Mouse (Mus musculus) Patski (cell line): ENCODE measurements at regions not wholly inside any gene's neighbourhood (a gene's known extent, or its start where the extent isn't known, plus 50 kb on each side); places are given as distances from the start of the nearest gene placed in this dataset.

ENCODE experiments used
- ATAC-seq: fragments of 100-300 bp; one replicate; pipeline ENCODE4 v1.8.0; 2021
- CTCF ChIA-PET: fragments of 350-600 bp; sonication (Branson Sonifier 250); formaldehyde crosslinking; loops from one replicate; lab custom pipeline; 2022; ENCODE audit warnings: inconsistent platforms; lab: Charles Lee
- POLR2A ChIA-PET: fragments of 350-600 bp; sonication (Branson Sonifier 250); formaldehyde crosslinking; loops from one replicate; lab custom pipeline; 2022; ENCODE audit warnings: antibody characterized with exemption, inconsistent platforms; lab: Charles Lee
- DNase-seq: peaks from one replicate; pipeline ENCODE4 v3.0.0-alpha.2; 2011; ENCODE audit warnings: low read depth, low spot score
- H3K27me3 ChIP-seq: fragments of 371-371 bp; one replicate; pipeline ENCODE4 v1.5.1; 2021
- CTCF ChIP-seq: fragments of 100-300 bp; IDR thresholded peaks from one replicate; pipeline ENCODE4 v1.5.1; 2021
- in situ Hi-C: fragments of 300-500 bp; cut with MboI; formaldehyde crosslinking; loops from 3 replicates; pipeline ENCODE4 v1.11.1; 2018; ENCODE audit warnings: low pct_unique_long_range_greater_than_20kb, mixed read lengths

DNA sequence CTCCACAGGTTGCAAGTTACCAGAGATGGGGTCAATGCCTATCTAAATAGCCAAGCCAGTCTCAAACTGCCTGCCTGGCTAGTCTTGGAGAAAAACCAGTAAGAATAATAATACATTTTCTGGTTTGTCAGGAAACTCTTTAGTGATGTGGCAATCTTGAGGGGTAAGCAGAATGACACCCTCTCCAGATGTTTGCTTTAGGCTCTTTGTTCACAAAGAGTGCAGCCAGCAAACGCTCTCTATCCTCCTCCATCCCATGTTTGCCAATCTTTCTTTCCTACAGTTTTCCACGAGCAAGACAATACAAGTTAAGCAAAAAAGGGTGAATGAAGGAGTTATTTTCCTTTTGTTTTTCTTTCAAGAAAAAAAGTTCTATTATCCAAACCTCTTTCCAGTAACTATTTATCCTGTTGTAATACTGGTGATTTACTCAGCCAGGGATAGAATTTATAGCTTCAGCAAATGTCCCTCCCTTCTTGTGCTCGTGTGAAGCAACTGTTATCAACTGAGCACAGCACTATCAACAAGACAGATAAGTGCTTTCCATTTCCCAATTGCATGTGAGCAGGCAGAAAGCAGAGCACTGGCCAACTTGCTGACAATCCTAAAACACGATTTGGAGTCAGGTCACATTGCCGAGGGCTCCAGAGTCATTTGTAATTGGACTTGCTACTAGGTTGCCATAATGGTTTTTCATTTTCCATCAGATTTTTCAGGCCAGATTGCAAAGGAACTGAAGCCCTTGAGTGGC, 873.5 kb downstream of the Rapgef2 start:
- in situ Hi-C loops = no loop called here
- ATAC-seq = no peak
- CTCF ChIA-PET = interaction anchor here (1.4 kb wide), 1 partner anchor 17 kb away, joined by 3 read pairs; no protein-coding TSS in a partner anchor
- H3K27me3 ChIP-seq = peaks cover 34% of the 10 kb centered on the region
- POLR2A ChIA-PET = no interaction called here
- no peak for TF ChIP-seq CTCF
- no peak for DNase-seq

GRCm38 (mm10) chr3:78411395-78411794, 874.9 kb downstream of the Rapgef2 start:
- ChIA-PET POLR2A (no interaction called here), CTCF (interaction anchor here (0.7 to 1.4 kb wide), 2 partner anchors 9 to 15 kb away, joined by 3 read pairs; no protein-coding TSS in a partner anchor)
- peaks cover 34% of the 10 kb centered on the region for H3K27me3 ChIP-seq
- no peak for TF ChIP-seq CTCF
- no peak for DNase-seq
- no peak for ATAC-seq
- in situ Hi-C loops = no loop called here

- H3K27me3 ChIP-seq = peaks cover 25% of the 10 kb centered on the region
- ChIA-PET CTCF (no interaction called here), POLR2A (no interaction called here)
- in situ Hi-C loops = no loop called here
- no peak for DNase-seq
- no peak for TF ChIP-seq CTCF
- no peak for ATAC-seq
Observed at GRCm38 (mm10) chr3:78409237-78409636, 877.1 kb downstream of the Rapgef2 start.

- POLR2A ChIA-PET = no interaction called here
- in situ Hi-C loops = no loop called here
- TF ChIP-seq CTCF = no peak
- DNase-seq = no peak
- peaks cover 12% of the 10 kb centered on the region for H3K27me3 ChIP-seq
- CTCF ChIA-PET = interaction anchor here (1.3 kb wide), 1 partner anchor 16 kb away, joined by 4 read pairs; no protein-coding TSS in a partner anchor
- ATAC-seq = no peak
Observed at GRCm38 (mm10) chr3:78405760-78406467, 880.4 kb downstream of the Rapgef2 start.

DNA sequence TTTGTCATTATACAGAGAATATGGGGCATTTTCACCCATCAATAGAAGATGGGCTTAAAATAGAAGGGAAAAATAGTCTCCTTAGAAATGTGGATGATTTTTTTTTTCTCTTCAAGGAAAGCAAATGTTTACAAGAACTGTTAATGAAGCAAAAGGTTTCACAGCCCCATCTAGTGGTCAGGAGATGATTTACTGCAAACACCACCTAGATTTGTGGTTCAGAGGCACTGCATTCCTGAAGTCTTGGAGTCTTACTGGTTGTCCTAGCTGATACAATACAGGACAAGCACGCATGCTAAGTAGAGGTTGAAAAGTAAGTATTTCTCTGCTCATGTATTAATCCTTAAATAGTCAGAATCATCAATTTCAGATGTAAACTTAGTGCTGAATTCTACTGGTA, 927.9 kb downstream of the Rapgef2 start:
- CTCF ChIA-PET = interaction anchor here (0.8 kb wide), 1 partner anchor 10 kb away, joined by 3 read pairs; no protein-coding TSS in a partner anchor
- in situ Hi-C loops = loop anchor here (25.0 kb wide), 1 partner anchor 554 kb away; no protein-coding TSS in a partner anchor
- H3K27me3 ChIP-seq = peaks cover 5% of the 10 kb centered on the region
- TF ChIP-seq CTCF = peak; percentile 75
- DNase-seq = peak; percentile 9
- ATAC-seq = peak; percentile 85
- POLR2A ChIA-PET = no interaction called here

- CTCF ChIA-PET = no interaction called here
- in situ Hi-C loops = no loop called here
- POLR2A ChIA-PET = no interaction called here
- TF ChIP-seq CTCF = no peak
- no peaks in the 10 kb centered on the region for H3K27me3 ChIP-seq
- DNase-seq (no peak), ATAC-seq (no peak)
Observed at GRCm38 (mm10) chr3:78339891-78340290, 946.4 kb downstream of the Rapgef2 start.

DNA sequence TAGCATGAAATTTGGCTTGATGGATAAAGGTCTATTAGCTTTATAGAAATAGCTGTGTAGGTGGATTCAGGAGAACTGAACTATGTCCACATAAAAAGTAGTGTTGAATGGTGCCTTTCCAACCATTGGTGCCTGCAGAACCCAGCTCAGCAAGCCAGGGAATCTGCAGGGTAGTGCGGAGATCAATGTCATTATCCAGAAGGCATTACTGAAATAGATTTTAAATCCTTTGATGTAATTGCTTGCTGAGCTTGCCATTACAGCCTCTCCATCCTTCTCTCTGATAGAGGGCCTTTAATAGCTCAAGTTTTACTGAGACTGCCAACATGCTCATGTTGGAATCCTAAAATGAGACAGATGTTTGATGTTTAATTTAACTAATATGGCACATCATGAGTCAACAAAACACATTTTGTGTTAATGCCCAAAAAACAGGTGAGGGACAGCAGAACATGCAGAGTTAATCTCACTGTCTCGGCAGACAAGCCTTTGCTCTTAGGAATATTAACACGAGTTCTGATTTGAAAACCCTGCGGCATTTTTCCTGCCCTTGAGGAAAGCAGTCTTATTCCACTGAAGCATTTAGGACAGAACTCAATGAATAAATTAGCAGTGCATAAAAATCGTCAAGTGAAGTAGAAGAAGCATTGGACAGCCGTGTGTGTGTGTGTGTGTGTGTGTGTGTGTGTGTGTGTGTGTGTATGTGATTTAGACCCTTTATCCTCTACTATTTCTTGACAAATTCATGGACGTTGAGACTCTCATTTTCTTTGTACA, 974.5 kb downstream of the Rapgef2 start:
- in situ Hi-C loops = no loop called here
- ATAC-seq = no peak

DNA sequence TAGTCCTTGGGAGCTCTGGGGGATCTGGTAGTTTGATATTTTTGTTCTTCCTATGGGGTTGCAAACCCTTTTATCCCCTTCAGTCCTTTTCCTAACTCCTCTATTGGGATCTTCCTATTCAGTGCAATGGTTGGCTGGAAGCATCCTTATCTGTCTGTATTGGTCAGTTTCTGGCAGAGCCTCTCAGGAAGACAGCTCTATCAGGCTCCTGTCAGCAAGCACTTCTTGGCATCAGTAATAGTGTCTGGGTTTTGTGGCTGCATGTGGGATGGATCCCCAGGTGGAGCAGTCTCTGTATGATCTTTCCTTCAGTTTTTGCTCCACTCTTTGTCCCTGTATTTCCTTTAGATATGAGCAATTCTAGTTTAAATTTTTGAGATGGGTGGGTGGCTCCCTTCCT, 985.8 kb downstream of the Rapgef2 start:
- no peak for TF ChIP-seq CTCF
- in situ Hi-C loops = no loop called here
- ATAC-seq = no peak
- no peak for DNase-seq
- ChIA-PET POLR2A (no interaction called here), CTCF (no interaction called here)
- H3K27me3 ChIP-seq = no peaks in the 10 kb centered on the region

More for the DNA sequence above, 974.5 kb downstream of the Rapgef2 start:
- no peaks in the 10 kb centered on the region for H3K27me3 ChIP-seq
- TF ChIP-seq CTCF = no peak
- DNase-seq = no peak
- POLR2A ChIA-PET = no interaction called here
- CTCF ChIA-PET = no interaction called here

GRCm38 (mm10) chr3:78291894-78292293, 994.4 kb downstream of the Rapgef2 start:
- TF ChIP-seq CTCF = no peak
- no peak for ATAC-seq
- in situ Hi-C loops = no loop called here
- ChIA-PET CTCF (no interaction called here), POLR2A (no interaction called here)
- DNase-seq = no peak
- no peaks in the 10 kb centered on the region for H3K27me3 ChIP-seq

- ATAC-seq (no peak), DNase-seq (no peak)
- H3K27me3 ChIP-seq = no peaks in the 10 kb centered on the region
- ChIA-PET POLR2A (no interaction called here), CTCF (no interaction called here)
- in situ Hi-C loops = no loop called here
- no peak for TF ChIP-seq CTCF
Observed at GRCm38 (mm10) chr3:78284071-78284470, 1002.2 kb downstream of the Rapgef2 start.

GRCm38 (mm10) chr3:78236920-78237319, 1049.4 kb downstream of the Rapgef2 start:
- peaks cover 13% of the 10 kb centered on the region for H3K27me3 ChIP-seq
- no peak for TF ChIP-seq CTCF
- ChIA-PET CTCF (no interaction called here), POLR2A (no interaction called here)
- ATAC-seq = no peak
- DNase-seq = no peak
- in situ Hi-C loops = no loop called here
